Mouse (Mus musculus) c-Kit-positive CD71-negative TER-119-negative erythroid progenitor cells, embryonic 14.5 days (primary cell): ENCODE results near the gene Wiz.
A peak's percentile ranks its signal among the peaks of the same experiment; 100 is the strongest.

ENCODE experiments used
- DNase-seq: peaks from one replicate; pipeline ENCODE4 v3.0.0-alpha.2; 2013; ENCODE audit warnings: low read depth

Gene Wiz

DNA sequence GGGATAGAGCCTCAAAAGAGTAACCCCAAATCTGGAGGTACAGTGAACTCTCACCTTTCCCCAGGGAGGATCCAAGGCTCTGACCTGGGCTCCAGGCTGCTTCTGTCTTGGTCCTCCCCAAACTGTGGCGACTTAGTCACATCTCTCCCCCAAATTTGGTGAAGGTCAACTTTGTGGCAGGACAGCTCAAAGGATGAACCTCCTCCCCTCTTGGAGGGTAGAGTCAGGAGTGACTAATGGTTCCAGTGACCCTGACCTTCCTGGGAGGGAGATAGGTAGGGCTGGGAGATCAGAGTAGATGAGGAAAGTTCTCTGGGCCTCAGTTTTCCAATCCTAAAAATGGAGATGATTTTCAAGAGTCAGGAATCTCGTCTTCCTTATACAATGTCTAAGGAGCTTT, 10.5 kb downstream of the Wiz start:
- no peak for DNase-seq

GRCm38 (mm10) chr17:32377137-32377536, 12.1 kb downstream of the Wiz start:
- DNase-seq = no peak

DNA sequence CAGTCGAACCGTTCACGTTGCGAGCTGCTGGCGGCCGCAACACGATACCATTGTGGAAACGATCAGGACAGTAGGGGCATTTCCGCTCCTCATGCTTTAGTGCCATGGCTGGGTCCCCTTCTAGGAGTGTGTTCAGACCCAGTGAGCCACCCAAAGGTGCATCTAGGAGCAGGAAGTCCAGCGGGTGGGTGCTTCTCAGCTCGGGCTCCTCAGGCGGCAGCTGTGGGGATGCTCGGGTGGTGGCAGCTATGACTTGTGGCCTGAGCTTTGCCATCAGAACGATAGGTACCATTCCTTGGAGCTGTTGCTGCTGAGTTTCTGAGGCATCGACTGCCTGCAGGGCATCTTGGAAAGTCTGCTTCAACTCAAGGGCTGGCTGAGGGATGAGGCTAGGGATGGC, 12.8 kb downstream of the Wiz start:
- DNase-seq = no peak

DNA sequence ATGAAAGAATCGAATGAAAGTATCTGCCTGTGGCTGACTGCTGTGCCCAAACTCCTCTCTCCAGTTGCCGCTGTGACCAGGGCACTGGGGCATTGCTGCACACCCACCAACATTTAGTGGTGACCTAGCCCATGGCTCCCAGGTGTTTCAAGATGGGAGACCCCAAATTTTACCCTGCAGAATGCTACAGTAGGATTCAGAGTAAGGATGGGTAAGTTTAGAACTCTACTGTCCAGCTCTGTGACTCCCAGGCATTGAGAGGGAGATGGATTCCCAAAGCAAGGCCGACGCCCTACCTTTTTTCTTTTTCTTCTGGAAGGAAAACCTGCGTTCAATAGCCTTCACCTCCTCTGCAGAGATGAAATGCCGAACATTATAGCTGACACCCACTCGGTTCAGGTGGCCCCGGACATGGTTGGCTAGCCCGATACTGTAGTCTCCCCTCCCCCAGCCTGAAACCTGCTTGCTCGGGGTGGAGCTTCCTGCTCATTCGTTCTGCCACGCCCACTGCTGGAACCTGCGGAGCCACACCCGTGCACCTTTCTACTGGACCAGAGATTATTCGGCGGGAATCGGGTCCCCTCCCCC, 20.2 kb downstream of the Wiz start:
- DNase-seq = no peak

- DNase-seq = no peak
Measured at GRCm38 (mm10) chr17:32367706-32368105, 21.5 kb downstream of the Wiz start.

DNA sequence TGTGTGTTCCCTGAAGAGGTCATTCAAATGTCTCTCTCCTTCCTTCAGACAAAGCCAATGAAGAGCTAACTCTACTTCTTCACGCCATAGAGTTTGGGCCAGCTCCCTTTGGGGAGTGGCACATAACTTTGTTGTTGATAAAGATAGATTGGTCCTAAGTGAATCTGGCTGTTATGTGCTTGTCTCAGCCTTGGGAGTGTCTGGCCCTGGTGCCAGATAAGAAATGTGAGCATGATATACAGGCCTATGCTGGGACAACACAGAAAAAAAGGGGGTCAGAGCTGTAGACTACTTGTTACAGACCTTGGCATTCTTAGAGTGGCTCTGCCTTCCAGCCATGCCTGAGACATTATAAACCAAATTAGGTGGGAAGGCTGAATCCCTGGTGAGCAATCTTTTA, 23.9 kb downstream of the Wiz start:
- DNase-seq = no peak

GRCm38 (mm10) chr17:32364850-32365249, 24.4 kb downstream of the Wiz start:
- no peak for DNase-seq

GRCm38 (mm10) chr17:32364331-32364730, 24.9 kb downstream of the Wiz start:
- DNase-seq = peak; percentile 74

GRCm38 (mm10) chr17:32363821-32364301, 25.4 kb downstream of the Wiz start:
- DNase-seq = no peak

- no peak for DNase-seq
Measured at GRCm38 (mm10) chr17:32362686-32363085, 26.6 kb downstream of the Wiz start.

- no peak for DNase-seq
Measured at GRCm38 (mm10) chr17:32359928-32360327, 29.3 kb downstream of the Wiz start.

- DNase-seq = no peak
Measured at GRCm38 (mm10) chr17:32358943-32359340, 30.3 kb downstream of the Wiz start.

DNA sequence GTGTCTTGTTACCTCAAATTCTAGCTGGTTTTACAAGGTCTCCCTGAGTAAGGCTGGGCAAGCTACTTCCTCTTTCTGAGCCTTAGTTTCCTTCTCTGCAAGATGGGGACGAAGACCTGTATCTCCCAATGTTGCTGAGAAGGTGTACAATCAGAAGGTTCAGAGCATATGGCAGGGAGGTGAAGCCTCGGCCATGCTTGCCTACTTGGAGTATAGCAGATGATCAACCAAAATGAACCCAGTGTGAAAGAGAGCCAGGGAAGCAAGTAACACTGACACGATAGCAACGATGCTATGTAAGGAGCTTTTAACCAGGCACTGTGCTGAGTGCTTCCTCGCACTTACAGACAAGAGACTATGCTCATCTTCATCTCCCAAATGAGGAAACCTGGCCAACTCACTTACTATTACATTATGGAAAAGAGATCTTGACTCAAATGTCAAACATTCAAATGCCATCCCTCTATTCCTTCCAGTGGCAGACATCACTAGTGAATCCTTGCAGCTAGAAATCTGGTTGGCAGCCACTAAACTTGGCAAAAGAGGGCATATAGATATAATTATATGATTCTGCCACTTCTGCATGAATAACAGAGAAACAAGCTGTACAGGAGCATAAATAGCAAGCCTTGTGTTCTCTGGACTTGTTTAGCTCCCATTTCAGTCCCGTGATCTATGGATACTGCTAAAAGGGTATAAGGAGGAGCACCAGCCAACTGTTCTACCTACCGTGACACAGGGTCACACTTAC, 30.9 kb downstream of the Wiz start:
- no peak for DNase-seq

- DNase-seq = no peak
Measured at GRCm38 (mm10) chr17:32356766-32357760, 32.2 kb downstream of the Wiz start.

- DNase-seq = no peak
Measured at GRCm38 (mm10) chr17:32356281-32356680, 33.0 kb downstream of the Wiz start.

DNA sequence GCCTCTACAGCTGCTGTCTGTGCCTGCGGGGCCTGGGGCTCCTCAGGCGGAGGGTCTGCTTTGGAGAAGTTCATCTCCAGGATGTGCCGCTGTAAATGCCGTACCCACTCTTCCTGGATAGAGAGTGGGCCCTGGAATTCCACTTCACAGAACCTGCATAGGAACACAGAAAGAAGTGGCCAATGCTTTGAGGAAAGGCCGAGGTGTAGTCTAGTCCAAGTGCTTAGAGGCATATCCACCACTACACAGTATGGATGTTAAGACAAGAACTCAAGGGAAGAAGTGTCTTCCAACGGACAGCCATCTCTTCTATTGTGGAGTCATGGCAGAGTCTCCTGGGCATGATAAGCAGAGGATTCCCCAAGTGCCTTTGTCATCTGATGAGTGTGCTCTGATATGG, 34.2 kb downstream of the Wiz start:
- no peak for DNase-seq

DNA sequence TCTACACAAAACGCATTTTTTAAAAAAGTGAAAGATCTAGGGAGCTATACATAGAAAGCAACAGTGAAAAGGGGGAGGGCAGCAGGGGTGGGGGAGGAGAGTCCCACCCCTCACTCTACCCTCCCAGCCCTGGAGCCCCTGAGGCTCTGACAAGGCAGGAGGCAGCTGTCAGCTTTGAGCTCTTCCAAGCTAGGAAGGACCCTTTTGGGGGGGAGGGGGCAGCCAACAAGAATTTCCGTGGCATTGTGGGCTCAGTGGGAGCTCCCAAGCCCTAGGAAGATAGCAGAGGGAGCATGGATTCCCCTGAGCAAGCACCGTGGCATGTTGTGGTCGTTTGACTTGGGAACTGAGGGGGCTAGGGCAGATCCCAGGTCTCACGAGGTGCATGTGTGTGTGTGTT, 35.0 kb downstream of the Wiz start:
- no peak for DNase-seq

GRCm38 (mm10) chr17:32353696-32354095, 35.5 kb downstream of the Wiz start:
- no peak for DNase-seq

- no peak for DNase-seq
Measured at GRCm38 (mm10) chr17:32351726-32352125, 37.5 kb downstream of the Wiz start.

DNA sequence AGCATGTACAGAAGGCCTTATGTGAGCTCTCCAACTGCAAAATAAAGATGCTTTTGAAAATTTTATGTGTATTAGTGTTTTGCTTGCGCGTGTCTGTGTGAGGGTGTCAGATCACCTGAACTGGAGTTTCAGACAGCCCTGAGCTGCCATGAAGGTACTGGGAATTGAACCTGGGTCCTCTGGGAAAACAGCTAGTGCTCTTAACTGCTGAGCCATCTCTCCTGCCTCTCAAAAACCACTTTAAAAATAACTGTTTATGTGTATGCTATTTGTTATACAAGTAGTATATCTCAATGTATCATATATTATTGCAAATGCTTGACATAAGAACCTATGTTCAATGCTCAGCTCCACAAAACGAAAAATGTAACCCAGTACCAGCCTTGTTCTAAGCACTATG, 38.0 kb downstream of the Wiz start:
- no peak for DNase-seq

DNA sequence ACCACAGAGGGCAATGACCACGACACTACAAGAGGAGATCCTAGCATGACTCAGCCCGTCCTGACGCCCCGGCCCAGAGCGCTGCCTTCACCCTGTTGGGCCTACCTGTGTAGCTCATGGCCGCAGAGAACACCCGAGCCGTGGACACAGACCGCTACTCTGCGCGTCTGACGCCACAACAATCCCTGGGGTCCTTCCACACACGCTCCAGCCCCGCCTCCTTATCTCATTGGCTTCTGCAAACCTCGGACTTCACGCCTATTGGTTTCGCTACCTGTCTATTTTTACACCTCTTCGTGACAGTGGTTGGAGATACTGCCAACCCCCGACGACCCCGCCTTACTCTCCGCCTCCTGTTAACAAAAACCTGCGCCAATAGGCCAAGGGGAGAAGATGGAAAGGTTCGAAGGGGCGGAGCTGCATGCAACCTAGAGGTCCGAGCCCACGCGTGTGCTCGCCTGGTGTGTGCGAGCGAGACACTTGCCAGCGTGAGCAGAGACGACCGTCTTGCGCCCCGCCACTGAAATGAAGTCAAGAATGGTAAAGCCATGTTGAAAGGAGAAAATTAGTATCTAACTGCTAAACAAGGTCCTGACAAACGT, 38.8 kb downstream of the Wiz start, which contains the start of gene Akap8l:
Gene Akap8l (minus strand): TSS at position 226 of the 602 bp plus-strand sequence.
- peak; percentile 96 for DNase-seq

DNA sequence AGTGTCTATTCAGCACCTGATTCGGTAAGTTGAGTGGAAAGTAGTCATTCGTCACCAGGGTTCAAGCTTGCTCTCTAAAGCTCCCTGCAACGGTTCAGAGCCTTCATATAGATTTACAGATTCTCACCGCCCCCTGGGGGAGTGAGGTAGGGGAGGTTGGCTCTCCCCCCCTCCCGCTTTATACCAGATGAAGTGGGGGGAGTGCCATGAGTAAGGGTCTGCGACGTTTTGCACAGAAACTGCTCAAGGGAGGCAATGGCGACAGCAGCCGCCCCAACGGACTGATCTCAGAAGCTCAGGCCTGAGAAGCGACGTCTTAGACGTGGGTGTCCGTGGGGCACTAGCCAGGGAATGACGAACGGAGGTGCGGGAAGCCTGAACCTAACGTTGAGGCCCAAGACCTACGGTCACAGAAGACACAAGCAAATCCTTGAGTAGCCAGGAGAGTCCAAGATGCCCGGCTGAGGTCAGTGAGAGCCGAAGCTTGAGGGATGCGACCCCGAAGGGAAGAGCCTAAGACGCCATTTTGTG, 39.3 kb downstream of the Wiz start:
- DNase-seq = no peak
